Mouse (Mus musculus): ENCODE measurements at regions not wholly inside any gene's neighbourhood (a gene's known extent, or its start where the extent isn't known, plus 50 kb on each side); places are given as distances from the start of the nearest gene placed in this dataset.

- no peak for DNase-seq
Observed at GRCm38 (mm10) chr9:71058655-71059054, 106.6 kb upstream of the Lipc start.

GRCm38 (mm10) chr9:71056836-71057235 is 104.8 kb upstream of the Lipc start:
- peak; percentile 72 for DNase-seq

GRCm38 (mm10) chr9:71043899-71044298 is 91.9 kb upstream of the Lipc start:
- DNase-seq, result peak; percentile 80

- DNase-seq, result no peak
Observed at GRCm38 (mm10) chr9:71035286-71035685, 83.3 kb upstream of the Lipc start.

GRCm38 (mm10) chr9:71032156-71032555 is 80.1 kb upstream of the Lipc start:
- no peak for DNase-seq

- DNase-seq, result peak; percentile 36
Observed at GRCm38 (mm10) chr9:71030203-71030921, 78.3 kb upstream of the Lipc start.

GRCm38 (mm10) chr9:71028102-71028501 is 76.1 kb upstream of the Lipc start:
- no peak for DNase-seq

GRCm38 (mm10) chr9:71027626-71028025 is 75.6 kb upstream of the Lipc start:
- no peak for DNase-seq

- no peak for DNase-seq
Observed at GRCm38 (mm10) chr9:71025196-71025595, 73.2 kb upstream of the Lipc start.

GRCm38 (mm10) chr9:71018206-71018605 is 66.2 kb upstream of the Lipc start:
- DNase-seq, result no peak

GRCm38 (mm10) chr9:71017396-71018179 is 65.6 kb upstream of the Lipc start:
- DNase-seq, result no peak

- DNase-seq, result no peak
Observed at GRCm38 (mm10) chr9:71015942-71016341, 63.9 kb upstream of the Lipc start.

GRCm38 (mm10) chr9:71015400-71015799 is 63.4 kb upstream of the Lipc start:
- no peak for DNase-seq

GRCm38 (mm10) chr9:71012399-71012798 is 60.4 kb upstream of the Lipc start:
- no peak for DNase-seq

GRCm38 (mm10) chr9:71004631-71005030 is 52.6 kb upstream of the Lipc start:
- no peak for DNase-seq
